Mouse (Mus musculus) cerebellum, adult 2 months (tissue): ENCODE data around the gene Clip4.
"Not testable (repeated sequence)": the region's sequence is repeated elsewhere in the genome, so short reads cannot be mapped to it uniquely, and the experiment has no call there.

Source experiments
- CTCF ChIP-seq: fragments of 200-500 bp; IDR thresholded peaks from 2 replicates; pipeline ENCODE4 v1.5.1; 2011; ENCODE audit warnings: low read depth, mild to moderate bottlenecking, control low read depth, low read length, moderate library complexity, borderline replicate concordance; ENCODE audit not compliant: insufficient read depth
- POLR2A ChIP-seq: fragments of 200-500 bp; IDR thresholded peaks from 2 replicates; pipeline ENCODE4 v1.6.1; 2011; ENCODE audit warnings: low read length, control low read depth, borderline replicate concordance; ENCODE audit not compliant: insufficient read depth

DNA sequence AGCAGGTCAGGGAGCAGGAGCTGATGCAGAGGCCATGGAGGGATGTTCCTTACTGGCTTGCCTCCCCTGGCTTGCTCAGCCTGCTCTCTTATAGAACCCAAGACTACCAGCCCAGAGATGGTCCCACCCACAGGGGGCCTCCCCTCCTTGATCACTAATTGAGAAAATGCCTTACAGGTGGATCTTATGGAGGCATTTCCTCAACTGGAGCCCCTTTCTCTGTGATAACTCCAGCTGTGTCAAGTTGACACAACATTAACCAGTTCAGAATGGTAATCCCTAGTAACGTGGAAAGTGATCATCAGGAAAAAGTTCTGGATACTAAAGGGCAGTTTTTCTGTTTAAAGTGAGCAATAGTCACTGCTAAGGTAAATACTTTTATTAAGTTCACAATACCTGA is at the start of gene Clip4:
- TF ChIP-seq CTCF, POLR2A: not testable (repeated sequence)
